Comparison of ENCODE assay signal across 23 mouse cellular contexts in the genomic region with DNA sequence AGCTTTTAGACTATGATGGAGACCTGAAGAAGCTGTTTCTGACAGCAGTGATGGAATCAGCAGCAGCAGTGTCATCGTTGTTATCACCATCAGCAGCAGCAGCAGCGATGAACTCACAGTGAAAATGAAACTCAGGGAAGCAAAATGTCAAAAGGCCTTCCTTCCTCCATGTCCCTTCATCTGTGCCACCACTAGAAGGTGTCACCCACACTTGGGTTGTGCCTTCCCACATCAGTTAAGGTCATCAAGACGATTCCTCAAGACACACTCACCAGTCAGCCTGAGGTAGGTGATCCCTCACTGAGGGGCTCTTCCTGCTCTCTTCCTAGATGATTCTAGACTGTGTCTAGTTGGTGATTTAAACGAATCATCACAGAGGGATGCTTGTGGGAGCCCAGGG.
DNase-seq lines count a peak whose midpoint lies in the region; ATAC-seq lines count a peak whose summit lies in the region.
"Had no signal": no experiment of that assay in that cellular context is flagged by ENCODE, and none has a peak within 500 bp of the region (broad histone marks: within the 10 kb centered on the region; RNA-seq: fewer than 3 reads in every experiment).

No protein-coding gene starts in this region.

- peak; percentile 28 for ATAC-seq in activated CD4-positive, CD25-positive, alpha-beta regulatory T cell, adult 4 months
- peak; percentile 76 for ATAC-seq in monocyte, adult 5-6 weeks (replicated peaks; ENCODE audit: insufficient number of reproducible peaks, low FRiP score, low TSS enrichment, poor library complexity, severe bottlenecking)
- ATAC-seq: forebrain, embryonic 14.5 days; forebrain, postnatal 0 days; hindbrain, postnatal 0 days had no signal

- peak; percentile 21 for DNase-seq in CD4-positive, CD25-positive, alpha-beta regulatory T cell, adult 2 months (ENCODE audit: low read depth, low spot score)
- peak; percentile 57 for DNase-seq in induced T-regulatory cell, adult 2 months (ENCODE audit: low read depth)
- DNase-seq in layer of hippocampus, adult 18-20 months (ENCODE audit: low spot score in 2 of 2): no peak
- no peak for DNase-seq in ovary, postnatal 36 days (ENCODE audit: low spot score)
- DNase-seq in B cell, adult 2 months: no peak
- no peak for DNase-seq in kidney, postnatal 25 days
- DNase-seq: adrenal gland, adult 2 months; adrenal gland, postnatal 14 days; cerebellum, adult 11 months; cerebellum, adult 2 months; cerebellum, adult 9-11 months; cerebellum, postnatal 36 days; embryo, embryonic 11 days; forebrain, postnatal 0 days; gastrocnemius, adult 2 months; gastrocnemius, postnatal 14 days; heart, adult 18-20 months; heart, postnatal 10 days; heart, postnatal 36 days had no signal

Comparison
In these comparisons a context has a peak if more than half of its experiments do, and no peak if none do; other contexts are left out.
1. DNase-seq: peak in CD4-positive, CD25-positive, alpha-beta regulatory T cell, adult 2 months (single experiment) and induced T-regulatory cell, adult 2 months (single experiment); none in layer of hippocampus, adult 18-20 months (0 of 2), ovary, postnatal 36 days (single experiment), B cell, adult 2 months (0 of 2) and kidney, postnatal 25 days (0 of 2).